Mouse (Mus musculus): Measurements from ENCODE around the gene Tbc1d22a. TPM values are rescaled to one million over a fixed set of nuclear protein-coding genes. Genes with fewer than 3 reads are reported as not detected.

Tbc1d22a gene
- polyA plus RNA-seq, 1 experiment from 2014 or later = 13.8 TPM

DNA sequence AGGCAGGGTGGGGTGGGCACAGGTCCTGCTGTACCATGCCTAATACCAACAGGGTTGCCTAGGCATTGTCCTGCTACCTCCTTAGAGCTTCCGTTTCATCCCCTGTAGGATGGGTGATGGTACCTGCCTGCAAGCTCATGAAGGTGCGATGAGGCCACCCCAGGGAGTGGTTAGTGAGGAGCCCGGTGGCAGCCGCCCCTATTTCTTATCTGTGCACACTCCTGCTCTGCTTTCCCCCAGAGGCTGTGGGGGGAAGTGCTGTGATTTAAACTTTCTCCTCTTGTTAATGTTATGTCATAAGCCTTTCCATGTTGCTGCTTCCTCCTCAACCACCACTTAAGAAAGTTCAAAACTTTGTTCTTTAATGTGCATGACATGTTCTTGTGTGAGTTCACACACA, 38.4 kb downstream of the Tbc1d22a start:
- Histone ChIP-seq H3K9ac (no peak overlapping the region), H3K27ac (no peak overlapping the region), H3K4me1 (0 out of 2 replicates have a peak, but pooled peaks cover 4% of the 10 kb centered on the region), H3K27me3 (no peaks in the 10 kb centered on the region), H3K36me3 (no peaks in the 10 kb centered on the region), H3K4me3 (replicated peaks) (no peak overlapping the region), H3K9me3 (replicated peaks) (no peaks in the 10 kb centered on the region), H3K4me2 (no peak overlapping the region)
- WGBS = 71% methylated on average over 4 of the region's 4 CpGs
- no peak for ATAC-seq (replicated peaks; ENCODE audit: low FRiP score)

GRCm38 (mm10) chr15:86253411-86253810, 39.2 kb downstream of the Tbc1d22a start:
- Histone ChIP-seq H3K4me1 (0 out of 2 replicates have a peak, but pooled peaks cover 6% of the 10 kb centered on the region), H3K9me3 (replicated peaks) (no peaks in the 10 kb centered on the region), H3K27me3 (no peaks in the 10 kb centered on the region), H3K36me3 (no peaks in the 10 kb centered on the region), H3K27ac (no peak overlapping the region), H3K4me2 (no peak overlapping the region), H3K9ac (no peak overlapping the region), H3K4me3 (replicated peaks) (no peak overlapping the region)
- ATAC-seq (replicated peaks; ENCODE audit: low FRiP score) = no peak
- WGBS = 50% methylated on average over 10 of the region's 10 CpGs

DNA sequence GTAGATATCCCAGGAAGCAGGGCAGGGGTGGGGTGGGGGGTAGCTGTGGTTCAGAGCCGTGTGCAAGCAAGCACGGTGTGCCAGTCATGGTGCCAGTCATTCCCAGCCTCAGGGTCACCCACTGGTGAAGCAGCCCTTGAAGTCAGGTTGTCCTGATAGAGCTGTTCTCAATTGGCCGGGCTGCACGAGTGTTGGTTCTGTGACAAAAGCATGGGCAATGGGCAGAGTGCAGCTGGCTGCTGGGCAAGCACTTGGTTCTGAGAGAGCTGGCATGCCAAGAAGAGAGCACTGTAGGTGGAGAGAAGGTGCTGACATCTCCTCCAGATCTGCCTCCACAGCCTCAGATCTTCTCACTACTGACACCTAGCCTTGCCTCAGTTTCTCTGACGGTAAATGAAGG, 41.9 kb downstream of the Tbc1d22a start:
- Histone ChIP-seq H3K4me1 (0 out of 2 replicates have a peak, but pooled peaks cover 6% of the 10 kb centered on the region), H3K27me3 (no peaks in the 10 kb centered on the region), H3K27ac (no peak overlapping the region), H3K4me3 (replicated peaks) (no peak overlapping the region), H3K36me3 (no peaks in the 10 kb centered on the region), H3K9ac (no peak overlapping the region), H3K9me3 (replicated peaks) (no peaks in the 10 kb centered on the region), H3K4me2 (no peak overlapping the region)
- whole genome bisulfite sequencing = 80% methylated on average over 5 of the region's 5 CpGs
- ATAC-seq (replicated peaks; ENCODE audit: low FRiP score) = no peak

- H3K9ac ChIP-seq = no peak overlapping the region
- H3K4me2 ChIP-seq = no peak overlapping the region
- no peaks in the 10 kb centered on the region for H3K36me3 ChIP-seq
- 82% methylated on average over 4 of the region's 4 CpGs for WGBS
- no peak overlapping the region for H3K4me3 ChIP-seq (replicated peaks)
- no peak overlapping the region for H3K27ac ChIP-seq
- H3K27me3 ChIP-seq = no peaks in the 10 kb centered on the region
- ATAC-seq (replicated peaks; ENCODE audit: low FRiP score) = no peak
- no peaks in the 10 kb centered on the region for H3K9me3 ChIP-seq (replicated peaks)
- H3K4me1 ChIP-seq = 0 out of 2 replicates have a peak, but pooled peaks cover 6% of the 10 kb centered on the region
Observed at GRCm38 (mm10) chr15:86256728-86257179, 42.5 kb downstream of the Tbc1d22a start.

- Histone ChIP-seq H3K4me1 (0 out of 2 replicates have a peak, but pooled peaks cover 6% of the 10 kb centered on the region), H3K9ac (no peak overlapping the region), H3K9me3 (replicated peaks) (no peaks in the 10 kb centered on the region), H3K27ac (no peak overlapping the region), H3K36me3 (no peaks in the 10 kb centered on the region), H3K4me3 (replicated peaks) (no peak overlapping the region), H3K4me2 (no peak overlapping the region), H3K27me3 (no peaks in the 10 kb centered on the region)
- WGBS = 78% methylated on average over 9 of the region's 9 CpGs
- ATAC-seq (replicated peaks; ENCODE audit: low FRiP score) = no peak
Observed at GRCm38 (mm10) chr15:86257916-86258685, 43.8 kb downstream of the Tbc1d22a start.

DNA sequence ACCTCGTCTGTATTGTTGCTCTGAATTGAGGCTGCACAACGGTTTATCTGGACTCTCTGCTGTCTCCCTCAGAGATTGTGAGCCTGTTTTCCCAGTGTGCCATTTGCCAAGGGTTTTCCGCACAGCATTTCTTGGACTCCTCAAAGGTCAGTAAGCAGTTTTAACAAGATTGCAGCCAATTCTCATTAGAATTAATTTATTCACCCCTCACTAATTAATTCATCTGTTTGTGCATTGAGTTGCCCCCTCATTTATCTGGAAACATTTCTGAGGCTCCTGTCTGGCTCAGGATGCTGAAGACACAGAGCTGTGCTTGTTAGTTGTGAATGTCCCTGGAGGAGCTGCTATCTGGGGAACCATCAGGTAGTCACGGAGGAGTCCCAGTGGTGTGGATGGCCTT, 45.0 kb downstream of the Tbc1d22a start:
- Histone ChIP-seq H3K4me2 (no peak overlapping the region), H3K27ac (no peak overlapping the region), H3K9ac (no peak overlapping the region), H3K9me3 (replicated peaks) (no peaks in the 10 kb centered on the region), H3K36me3 (no peaks in the 10 kb centered on the region), H3K4me1 (0 out of 2 replicates have a peak, but pooled peaks cover 2% of the 10 kb centered on the region), H3K4me3 (replicated peaks) (no peak overlapping the region), H3K27me3 (no peaks in the 10 kb centered on the region)
- ATAC-seq (replicated peaks; ENCODE audit: low FRiP score) = no peak
- WGBS = 76% methylated on average over 4 of the region's 4 CpGs

DNA sequence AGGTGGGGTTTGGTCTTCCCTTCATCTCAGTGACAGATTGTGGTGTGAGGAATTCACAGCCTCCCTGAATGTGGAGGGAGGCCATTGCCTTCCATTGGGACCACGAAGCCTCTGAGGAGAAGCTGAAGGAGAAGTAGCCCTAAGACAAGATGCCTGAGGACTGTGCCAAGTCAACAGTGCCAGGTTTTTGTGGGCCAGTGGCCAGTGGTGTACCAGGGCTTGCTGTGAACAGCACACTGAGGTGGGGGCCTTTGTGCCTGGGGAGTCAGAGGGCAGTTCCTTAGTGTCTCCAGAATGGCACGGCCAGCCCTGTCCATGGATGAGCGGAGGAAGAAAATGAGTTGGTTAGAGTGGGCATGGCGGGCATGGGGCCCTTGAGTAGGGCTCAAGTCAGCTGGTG, 45.9 kb downstream of the Tbc1d22a start:
- Histone ChIP-seq H3K9me3 (replicated peaks) (no peaks in the 10 kb centered on the region), H3K36me3 (no peaks in the 10 kb centered on the region), H3K27me3 (no peaks in the 10 kb centered on the region), H3K27ac (no peak overlapping the region), H3K4me1 (0 out of 2 replicates have a peak, but pooled peaks cover 2% of the 10 kb centered on the region), H3K4me2 (no peak overlapping the region), H3K9ac (no peak overlapping the region), H3K4me3 (replicated peaks) (no peak overlapping the region)
- 91% methylated on average over 4 of the region's 4 CpGs for WGBS
- no peak for ATAC-seq (replicated peaks; ENCODE audit: low FRiP score)

- H3K9me3 ChIP-seq (replicated peaks) = no peaks in the 10 kb centered on the region
- no peak for ATAC-seq (replicated peaks; ENCODE audit: low FRiP score)
- WGBS = 72% methylated on average over 3 of the region's 3 CpGs
Observed at GRCm38 (mm10) chr15:86264389-86264788, 50.1 kb downstream of the Tbc1d22a start.

DNA sequence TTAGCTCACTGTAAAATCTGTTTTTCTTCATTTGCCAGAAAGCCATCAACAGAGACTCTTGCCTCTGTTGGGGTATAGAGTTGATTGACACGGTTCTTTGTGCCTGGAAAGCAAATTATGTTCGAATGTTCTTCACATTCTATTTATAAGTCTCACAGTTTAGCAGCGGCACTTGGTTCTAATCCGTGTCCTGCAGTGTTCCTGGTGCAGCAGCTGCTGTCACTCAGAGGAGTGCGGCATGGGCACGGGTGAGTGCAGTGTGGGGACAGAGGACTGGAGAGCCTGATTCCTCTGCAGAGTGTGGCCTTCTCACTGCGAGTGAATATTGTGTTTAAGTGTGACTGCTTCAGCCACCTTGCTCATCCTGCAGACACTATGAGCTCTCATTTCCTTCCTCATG, 50.5 kb downstream of the Tbc1d22a start:
- Histone ChIP-seq H3K4me2 (no peak overlapping the region), H3K27ac (no peak overlapping the region), H3K9me3 (replicated peaks) (no peaks in the 10 kb centered on the region), H3K9ac (no peak overlapping the region), H3K4me3 (replicated peaks) (no peak overlapping the region), H3K4me1 (no peaks in the 10 kb centered on the region; the same call in 1 of the 2 replicates), H3K27me3 (no peaks in the 10 kb centered on the region), H3K36me3 (no peaks in the 10 kb centered on the region)
- 78% methylated on average over 7 of the region's 7 CpGs for WGBS
- no peak for ATAC-seq (replicated peaks; ENCODE audit: low FRiP score)

More at GRCm38 (mm10) chr15:86264389-86264788, 50.1 kb downstream of the Tbc1d22a start:
- no peak overlapping the region for H3K4me3 ChIP-seq (replicated peaks)
- no peak overlapping the region for H3K9ac ChIP-seq
- H3K36me3 ChIP-seq = no peaks in the 10 kb centered on the region
- H3K27ac ChIP-seq = no peak overlapping the region
- no peaks in the 10 kb centered on the region for H3K27me3 ChIP-seq
- H3K4me1 ChIP-seq = no peaks in the 10 kb centered on the region; the same call in 1 of the 2 replicates
- H3K4me2 ChIP-seq = no peak overlapping the region

- WGBS = 75% methylated on average over 4 of the region's 4 CpGs
- no peak overlapping the region for H3K4me3 ChIP-seq (replicated peaks)
- no peak for ATAC-seq (replicated peaks; ENCODE audit: low FRiP score)
Observed at GRCm38 (mm10) chr15:86266975-86267374, 52.7 kb downstream of the Tbc1d22a start.

DNA sequence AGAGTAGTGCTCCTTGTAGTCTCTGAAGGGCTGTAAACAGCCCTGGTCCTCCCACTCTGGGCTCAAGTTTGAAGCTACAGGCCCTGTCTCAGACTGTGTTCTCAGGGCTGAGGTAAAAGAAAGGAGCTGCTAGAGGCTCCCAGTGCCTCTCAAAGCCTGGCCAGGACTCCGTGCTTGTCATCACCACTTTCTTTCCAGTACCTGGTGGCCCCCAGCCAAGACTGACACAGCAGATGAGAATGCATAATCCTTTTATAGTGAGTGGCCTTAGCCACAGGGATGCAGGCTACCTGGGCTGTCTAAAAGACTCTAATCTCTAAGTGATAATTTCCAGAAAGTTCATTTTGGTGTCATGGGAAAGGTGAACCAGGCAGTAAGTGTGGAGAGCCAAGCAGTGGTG, 54.3 kb downstream of the Tbc1d22a start:
- no peaks in the 10 kb centered on the region; the same call in 1 of the 2 replicates for H3K4me1 ChIP-seq
- no peak overlapping the region for H3K27ac ChIP-seq
- 76% methylated on average over 1 of the region's 1 CpGs for WGBS
- H3K27me3 ChIP-seq = no peaks in the 10 kb centered on the region
- no peak overlapping the region for H3K4me2 ChIP-seq
- no peak overlapping the region for H3K9ac ChIP-seq
- no peaks in the 10 kb centered on the region for H3K9me3 ChIP-seq (replicated peaks)
- no peaks in the 10 kb centered on the region for H3K36me3 ChIP-seq
- H3K4me3 ChIP-seq (replicated peaks) = no peak overlapping the region
- ATAC-seq (replicated peaks; ENCODE audit: low FRiP score) = no peak

More at GRCm38 (mm10) chr15:86266975-86267374, 52.7 kb downstream of the Tbc1d22a start:
- H3K9ac ChIP-seq = no peak overlapping the region
- no peak overlapping the region for H3K4me2 ChIP-seq
- no peaks in the 10 kb centered on the region for H3K27me3 ChIP-seq
- no peaks in the 10 kb centered on the region for H3K9me3 ChIP-seq (replicated peaks)
- H3K36me3 ChIP-seq = no peaks in the 10 kb centered on the region
- no peaks in the 10 kb centered on the region; the same call in 1 of the 2 replicates for H3K4me1 ChIP-seq
- H3K27ac ChIP-seq = no peak overlapping the region

DNA sequence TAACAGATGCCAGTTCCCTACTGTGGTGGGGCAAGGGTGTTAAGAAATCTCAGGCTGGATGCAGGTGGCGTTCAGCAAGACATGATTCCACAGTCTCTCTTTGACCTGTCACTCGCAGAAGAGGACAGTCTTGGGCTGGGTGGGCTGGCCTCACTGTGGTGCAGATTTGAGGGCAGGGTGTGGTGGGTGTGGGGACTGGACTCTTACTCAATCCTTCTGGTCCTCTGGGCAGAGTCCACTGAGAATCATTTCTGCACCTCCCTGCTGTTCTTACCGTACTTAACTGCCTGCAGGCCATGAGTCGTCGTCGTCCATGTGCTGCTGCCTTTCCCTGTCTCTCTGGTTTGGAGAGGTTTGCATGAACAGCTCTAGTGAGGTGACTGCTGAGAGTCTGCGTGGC, 61.5 kb downstream of the Tbc1d22a start:
- 83% methylated on average over 7 of the region's 7 CpGs for WGBS
- Histone ChIP-seq H3K9me3 (replicated peaks) (no peaks in the 10 kb centered on the region), H3K27me3 (no peaks in the 10 kb centered on the region), H3K9ac (no peak overlapping the region), H3K27ac (no peak overlapping the region), H3K36me3 (no peaks in the 10 kb centered on the region), H3K4me2 (no peak overlapping the region), H3K4me3 (replicated peaks) (no peak overlapping the region), H3K4me1 (peaks cover 36% of the 10 kb centered on the region)
- no peak for ATAC-seq (replicated peaks; ENCODE audit: low FRiP score)

Data from kidney, embryonic 15.5 days (tissue).